Mouse (Mus musculus) subcutaneous adipose tissue, adult 2 months (tissue): Measurements from ENCODE around the gene Olfr108. TPM values are rescaled to one million over a fixed set of nuclear protein-coding genes. Genes with fewer than 3 reads are reported as not detected.

ENCODE experiments used
- polyA plus RNA-seq: library from polyadenylated mRNA; depleted of rRNA; stranded (reverse); fragments of >200 nt; gene quantifications from 2 replicates; pipeline ENCODE4 v1.2.3, GENCODE M21; 2012; ENCODE audit warnings: low replicate concordance; rRNA removed

The Olfr108 gene
- polyA plus RNA-seq: not detected in 2 replicates

DNA sequence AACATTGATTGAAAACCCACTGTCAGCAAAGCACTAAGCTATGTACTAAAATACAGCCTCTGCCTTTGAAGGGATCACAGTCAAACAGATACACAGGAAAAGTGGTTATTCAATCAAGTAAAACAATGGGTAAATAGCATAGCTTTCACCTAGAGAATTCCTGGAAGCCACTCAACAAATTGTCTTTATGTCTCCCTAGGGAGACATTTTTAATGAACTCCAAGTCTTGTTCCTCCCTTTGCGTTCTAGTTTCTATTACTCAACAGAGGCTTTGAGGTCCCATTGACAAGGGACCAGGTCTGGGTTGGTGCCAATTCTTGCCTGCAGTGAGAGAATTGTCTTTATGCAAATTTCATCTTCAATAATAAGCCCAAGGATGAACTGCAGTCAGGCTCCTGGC lies at the start of gene Olfr108:
Olfr108 (plus strand) TSS at position 301 of the 400 bp plus-strand sequence.

DNA sequence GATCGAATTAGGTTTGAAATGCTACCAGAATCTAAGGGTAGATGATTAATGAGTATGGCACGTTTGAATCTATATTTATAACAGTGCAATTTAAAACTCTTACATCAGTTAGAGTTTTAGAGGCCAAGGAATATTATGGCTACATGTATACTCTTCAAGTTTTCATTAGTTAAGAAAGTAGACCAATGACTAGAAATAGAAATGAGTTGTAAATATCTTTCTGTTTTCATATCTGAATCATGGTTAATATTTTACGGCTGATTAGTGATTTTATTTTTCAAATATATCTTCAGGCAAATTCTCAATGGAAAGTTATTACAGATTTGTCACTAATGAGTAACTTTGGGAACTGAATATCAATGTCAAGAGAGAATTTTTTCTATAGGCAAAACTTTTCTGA lies 46.4 kb upstream of the Olfr108 start, which contains the start of gene Olfr107:
Olfr107 (plus strand) TSS at position 301 of the 400 bp plus-strand sequence.

DNA sequence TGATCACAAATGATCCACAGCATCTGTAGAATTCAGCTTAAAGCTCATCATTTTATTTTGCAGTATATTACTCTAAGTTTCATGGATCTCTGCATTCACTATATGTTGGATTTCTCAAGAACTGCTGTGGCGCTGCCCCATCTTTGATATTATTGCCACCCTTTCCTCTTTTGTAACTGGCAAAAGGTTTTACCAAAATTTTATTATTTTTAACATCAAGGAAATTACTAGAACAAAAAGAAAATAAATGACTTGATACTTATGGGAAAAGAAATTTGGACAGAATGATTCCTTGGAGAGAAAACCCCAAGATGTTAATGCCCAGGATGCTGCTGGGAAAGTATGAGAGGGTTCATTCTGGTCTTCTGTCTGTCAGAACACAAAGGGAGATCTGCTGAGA lies 13.3 kb downstream of the Olfr108 start, which contains the start of gene Olfr109:
Olfr109 (plus strand) TSS at position 301 of the 400 bp plus-strand sequence.

DNA sequence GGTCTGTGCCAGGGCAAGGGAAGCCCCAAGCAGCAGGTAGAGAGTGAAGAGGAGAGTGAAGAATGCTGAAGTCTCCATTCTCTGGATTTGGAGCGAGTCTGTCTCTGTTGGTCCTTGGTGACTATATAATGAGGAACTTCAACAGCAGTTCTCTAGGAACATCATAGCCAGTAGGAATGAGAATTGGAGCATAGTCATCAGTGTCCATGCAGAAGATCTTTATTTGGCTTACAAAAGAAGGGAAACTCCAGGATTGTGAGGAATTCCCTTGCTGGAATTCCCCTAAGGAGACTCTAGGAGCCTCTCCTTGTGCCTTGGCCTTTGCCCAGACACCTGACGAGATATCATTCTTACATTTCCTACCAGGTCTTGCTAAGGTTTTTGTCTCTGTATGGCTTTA lies 38.2 kb downstream of the Olfr108 start, which contains the start of gene H2-M2:
H2-M2 (minus strand) TSS at position 101 of the 400 bp plus-strand sequence.

DNA sequence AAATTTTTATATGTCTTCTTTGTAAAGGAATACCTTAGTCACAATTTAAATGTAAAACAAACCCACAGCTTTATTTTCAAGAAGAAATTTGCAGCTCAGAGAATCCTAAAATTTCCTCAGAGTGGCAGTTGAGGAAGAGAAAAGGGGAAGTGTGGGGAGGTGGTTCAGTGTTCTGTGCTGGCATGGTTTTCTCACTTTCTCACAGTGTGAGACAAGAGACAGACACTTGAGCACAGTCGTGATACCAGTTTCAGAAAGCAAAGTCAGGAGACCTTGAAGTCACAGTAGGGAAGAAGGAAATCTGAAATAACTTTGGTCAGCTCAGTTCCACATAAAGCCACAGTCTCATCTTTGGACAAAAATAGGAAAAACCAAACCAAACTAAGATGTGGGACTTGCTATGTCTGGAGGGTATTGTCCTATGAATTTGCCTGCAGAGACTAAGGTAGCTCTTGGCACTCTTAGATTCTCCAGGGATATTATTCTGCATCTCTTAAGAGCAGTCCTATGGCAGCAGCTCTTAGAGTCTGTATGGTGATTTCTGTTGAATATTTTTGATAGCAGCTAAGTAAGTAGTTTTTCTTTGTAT lies 46.7 kb downstream of the Olfr108 start, which contains the start of gene Olfr110:
Olfr110 (plus strand) TSS at position 539 of the 589 bp plus-strand sequence.

Other genes with a start within 250 kb of the Olfr108 start
- not detected in 2 replicates for gene Olfr94, start 244.5 kb upstream of the Olfr108 start, polyA plus RNA-seq
- gene Olfr95, start 232.4 kb upstream of the Olfr108 start, polyA plus RNA-seq: not detected in 2 replicates
- gene Olfr96, start 225.3 kb upstream of the Olfr108 start, polyA plus RNA-seq: not detected in 2 replicates
- gene Olfr97, start 208.2 kb upstream of the Olfr108 start, polyA plus RNA-seq: not detected in 2 replicates
- gene Olfr98, start 181.7 kb upstream of the Olfr108 start, polyA plus RNA-seq: not detected in 2 replicates
- 11.0 and 14.5 TPM in 2 replicates for gene H2-M3, start 175.3 kb upstream of the Olfr108 start, polyA plus RNA-seq
- not detected in 2 replicates for gene Olfr99, start 162.0 kb upstream of the Olfr108 start, polyA plus RNA-seq
- not detected in 2 replicates for gene Olfr101, start 141.2 kb upstream of the Olfr108 start, polyA plus RNA-seq
- gene Olfr102, start 128.4 kb upstream of the Olfr108 start, polyA plus RNA-seq: not detected in 2 replicates
- gene Olfr103, start 105.8 kb upstream of the Olfr108 start, polyA plus RNA-seq: not detected in 2 replicates
- not detected in 2 replicates for gene Olfr104-ps, start 85.9 kb upstream of the Olfr108 start, polyA plus RNA-seq
- gene Olfr105-ps, start 66.4 kb upstream of the Olfr108 start, polyA plus RNA-seq: not detected in 2 replicates
- gene Olfr106-ps, start 55.1 kb upstream of the Olfr108 start, polyA plus RNA-seq: not detected in 2 replicates
- not detected in 2 replicates for gene Olfr107, start 46.3 kb upstream of the Olfr108 start, polyA plus RNA-seq
- gene Olfr109, start 13.4 kb downstream of the Olfr108 start, polyA plus RNA-seq: not detected in 2 replicates
- gene H2-M2, start 38.1 kb downstream of the Olfr108 start, polyA plus RNA-seq: 0.15 and 0.34 TPM in 2 replicates
- not detected in 2 replicates for gene Olfr110, start 47.0 kb downstream of the Olfr108 start, polyA plus RNA-seq
- gene Olfr111, start 62.5 kb downstream of the Olfr108 start, polyA plus RNA-seq: 0.17 TPM in 1 of 2 replicates, not detected in the other
- gene Olfr112, start 124.0 kb downstream of the Olfr108 start, polyA plus RNA-seq: not detected in 2 replicates
- not detected in 2 replicates for gene Olfr113, start 132.2 kb downstream of the Olfr108 start, polyA plus RNA-seq
- gene Olfr114, start 147.3 kb downstream of the Olfr108 start, polyA plus RNA-seq: not detected in 2 replicates
- not detected in 2 replicates for gene Olfr115, start 181.6 kb downstream of the Olfr108 start, polyA plus RNA-seq
- not detected in 2 replicates for gene Olfr116, start 181.7 kb downstream of the Olfr108 start, polyA plus RNA-seq
- not detected in 2 replicates for gene Olfr117, start 218.3 kb downstream of the Olfr108 start, polyA plus RNA-seq
- not detected in 2 replicates for gene Olfr118, start 221.5 kb downstream of the Olfr108 start, polyA plus RNA-seq